Mouse (Mus musculus): ENCODE measurements around the gene Gm20388.

- TF ChIP-seq EP300 (IDR thresholded peaks at IDR 0.05; ENCODE audit: low read depth) (no peak), CTCF (IDR thresholded peaks at IDR 0.05; ENCODE audit: low read depth) (no peak)
Measured at GRCm38 (mm10) chr8:121016621-121017020, 1106.0 kb downstream of the Gm20388 start.
